Mouse (Mus musculus): ENCODE data around the gene Gemin5.

DNA sequence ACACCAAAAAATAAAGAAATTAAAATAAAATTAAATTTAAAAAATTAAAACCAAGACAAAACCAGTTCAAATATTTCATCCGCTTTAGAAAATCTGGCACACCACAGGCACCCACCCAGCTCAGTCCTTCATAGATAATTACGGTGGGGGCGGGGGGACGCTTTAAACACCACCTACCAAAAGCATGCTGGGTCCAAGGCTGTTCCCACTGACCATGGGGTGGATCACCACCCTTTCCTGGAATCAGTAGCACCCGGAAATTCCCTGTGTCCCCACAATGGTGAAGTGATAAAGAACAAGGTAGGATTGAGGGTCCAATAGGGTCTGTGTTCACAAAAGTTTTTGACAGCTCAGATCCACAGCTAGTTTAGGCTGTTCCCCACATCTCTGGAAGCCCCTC lies 47.5 kb upstream of the Gemin5 start:
- TF ChIP-seq BHLHE40 (IDR thresholded peaks at IDR 0.05; ENCODE audit: low read depth, low read length), result 0 out of 2 replicates have a peak, but pooled peaks have one; percentile 25
- TF ChIP-seq GABPA (IDR thresholded peaks at IDR 0.05; ENCODE audit: insufficient replicate concordance, low read depth, low read length), result no peak
- TF ChIP-seq ETS1 (conservative IDR thresholded peaks at IDR 0.05; ENCODE audit: low read depth, low read length), result no peak
- no peak for TF ChIP-seq HCFC1 (IDR thresholded peaks at IDR 0.05; ENCODE audit: low read depth, low read length)
- TF ChIP-seq MAFK (IDR thresholded peaks at IDR 0.05; ENCODE audit: insufficient replicate concordance, low read length), result no peak
- TF ChIP-seq POLR2A (IDR thresholded peaks at IDR 0.05; ENCODE audit: low read depth, low read length), result no peak
- no peak for TF ChIP-seq CTCF (conservative IDR thresholded peaks at IDR 0.05 in 1 of 2, IDR thresholded peaks at IDR 0.05 in 1 of 2; ENCODE audit: low read depth in 2 of 2, low read length in 2 of 2)
- TF ChIP-seq NRF1 (IDR thresholded peaks at IDR 0.05; ENCODE audit: low read depth, low read length), result no peak
- TF ChIP-seq USF1 (IDR thresholded peaks at IDR 0.05; ENCODE audit: low read depth, low read length), result no peak
- no peak for TF ChIP-seq IRF4 (IDR thresholded peaks at IDR 0.05; ENCODE audit: low read depth, low read length)

Measured in CH12.LX (cell line).